Mouse (Mus musculus): ENCODE measurements around the gene Atp6v1a.

Atp6v1a gene

DNA sequence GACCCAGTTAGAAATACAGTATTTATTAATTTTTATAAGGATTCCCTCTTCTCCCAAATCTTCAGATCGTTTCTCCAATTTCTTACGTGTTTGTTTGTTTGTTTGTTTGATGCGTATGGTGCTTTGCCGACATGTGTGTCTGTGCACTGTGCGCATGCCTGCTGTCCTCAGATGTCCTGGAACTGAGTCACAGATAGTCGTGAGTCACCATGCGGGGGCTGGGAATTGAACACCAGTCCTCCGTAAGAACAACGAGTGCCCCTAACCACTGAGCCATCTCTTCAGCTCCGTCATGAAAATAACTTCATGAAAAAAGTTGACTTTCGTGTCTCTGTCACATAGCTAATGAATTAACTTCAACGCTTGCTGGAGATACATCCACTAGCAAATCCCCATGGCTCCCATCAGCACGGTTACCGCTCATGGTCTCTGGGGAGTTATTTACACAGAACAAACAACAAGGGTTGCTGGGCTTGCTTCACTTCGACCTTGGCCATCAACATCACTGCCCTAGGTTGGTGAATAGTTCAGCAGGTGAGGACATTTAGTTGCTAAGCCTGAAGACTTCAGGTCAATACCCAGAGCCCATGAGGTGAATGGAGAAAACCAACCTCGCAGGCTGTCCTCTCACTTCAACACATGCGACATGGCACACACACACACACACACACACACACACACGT, 78.8 kb downstream of the Atp6v1a start:
- no peak for DNase-seq

DNA sequence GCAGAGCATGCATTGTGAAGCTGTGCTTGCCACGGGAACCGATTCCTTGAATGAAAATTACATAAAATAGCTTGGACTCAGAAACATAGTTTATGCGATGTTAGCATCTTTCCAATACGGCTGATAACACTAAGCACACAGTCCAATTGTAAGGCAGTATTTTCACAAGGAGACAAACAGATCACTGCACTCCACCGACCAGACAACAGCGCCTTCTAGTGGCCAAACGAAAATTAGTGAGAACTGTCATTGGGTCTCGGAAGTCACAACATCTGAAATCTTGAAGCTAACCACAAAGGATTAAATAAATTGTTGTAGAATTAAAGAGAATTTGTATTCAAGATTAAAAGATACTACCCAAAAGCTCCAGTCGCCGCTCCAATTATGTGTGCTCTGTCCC, 80.8 kb downstream of the Atp6v1a start:
- peak in 1 of 2 experiments; percentile 9 for DNase-seq

DNA sequence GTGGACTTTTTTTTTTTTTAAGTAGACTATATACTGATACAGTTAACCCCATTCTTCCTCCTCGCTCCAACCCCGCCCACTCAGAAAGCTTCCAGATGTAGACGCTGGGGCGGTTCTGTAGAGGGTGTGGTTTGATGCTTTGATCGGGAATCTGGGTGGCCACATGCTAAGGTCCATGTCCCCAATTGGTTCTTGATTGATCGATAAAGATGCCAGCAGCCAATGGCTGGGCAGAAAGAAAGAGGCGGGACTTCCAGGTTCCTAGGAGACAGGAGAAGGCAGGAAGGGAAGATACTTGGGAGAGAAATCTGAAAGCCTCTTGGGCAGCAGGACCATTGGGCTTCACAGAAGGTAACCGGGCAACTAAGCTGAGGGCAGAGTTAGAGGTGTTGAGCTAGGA, 83.7 kb downstream of the Atp6v1a start:
- DNase-seq = no peak

DNA sequence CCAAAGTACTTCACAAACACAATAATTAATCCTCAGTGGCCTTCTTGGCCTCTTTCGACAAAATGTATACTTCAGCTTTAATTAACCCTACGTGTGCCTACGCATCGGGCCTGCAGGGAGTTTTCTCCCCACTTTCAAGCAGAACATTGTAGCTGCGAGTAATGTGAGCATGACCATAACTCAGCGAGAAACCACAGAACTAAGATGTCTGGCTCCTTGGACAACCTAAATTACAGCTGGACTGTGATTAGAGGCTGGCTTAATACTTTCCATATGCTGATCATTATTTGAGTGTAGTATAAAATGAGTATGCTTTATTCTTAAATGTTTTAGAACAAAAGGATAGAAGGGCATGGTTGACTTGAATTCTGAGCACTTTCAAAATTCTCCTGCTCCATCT, 86.2 kb downstream of the Atp6v1a start:
- DNase-seq = no peak

- DNase-seq = no peak
Observed at GRCm38 (mm10) chr16:44052390-44052789, 87.1 kb downstream of the Atp6v1a start.

DNA sequence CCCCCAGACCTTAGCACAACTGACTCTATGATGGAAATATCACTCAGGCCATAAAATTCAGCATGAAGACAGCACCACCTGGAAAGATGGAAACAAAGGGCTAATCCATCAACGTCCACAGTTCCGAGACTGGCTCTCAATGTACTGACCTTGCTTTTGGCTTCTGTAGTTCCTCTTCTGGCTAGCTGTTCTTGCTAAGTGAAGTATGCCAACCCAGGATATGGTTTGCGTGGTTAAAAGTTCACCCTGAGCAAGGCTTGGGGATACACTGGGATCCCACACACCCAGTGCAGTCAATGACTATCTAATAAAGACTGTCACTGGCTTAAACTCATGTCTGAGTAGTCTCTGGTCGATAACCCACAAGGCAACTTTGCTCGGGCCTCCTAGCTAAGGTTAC, 89.4 kb downstream of the Atp6v1a start:
- DNase-seq = no peak

DNA sequence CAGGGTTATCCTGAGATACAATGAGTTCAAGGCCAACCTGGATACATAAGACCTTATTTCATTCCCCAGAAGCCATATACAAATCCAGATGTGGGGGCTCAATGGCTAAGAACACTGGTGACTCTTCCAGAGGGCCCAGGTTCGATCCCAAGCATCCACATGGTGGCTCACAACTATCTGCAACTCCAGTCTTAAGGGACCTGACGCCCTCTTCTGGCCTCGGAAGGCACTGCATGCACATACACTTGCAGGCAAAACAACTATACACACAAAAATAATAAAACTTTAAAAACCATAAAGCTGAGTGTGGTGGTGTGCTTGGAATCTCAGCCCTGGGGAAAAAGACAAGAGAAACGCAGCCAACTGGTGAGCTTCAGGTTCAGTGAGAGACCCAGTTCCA, 100.4 kb downstream of the Atp6v1a start:
- no peak for DNase-seq
